Mouse (Mus musculus): ENCODE measurements around the gene Pdlim3. TPM values are rescaled to one million over a fixed set of nuclear protein-coding genes. Genes with fewer than 3 reads are reported as not detected.
A peak's percentile ranks its signal among the peaks of the same experiment; 100 is the strongest.

Gene Pdlim3
- polyA plus RNA-seq, 1 experiment from 2014 or later, result 23.7 TPM

DNA sequence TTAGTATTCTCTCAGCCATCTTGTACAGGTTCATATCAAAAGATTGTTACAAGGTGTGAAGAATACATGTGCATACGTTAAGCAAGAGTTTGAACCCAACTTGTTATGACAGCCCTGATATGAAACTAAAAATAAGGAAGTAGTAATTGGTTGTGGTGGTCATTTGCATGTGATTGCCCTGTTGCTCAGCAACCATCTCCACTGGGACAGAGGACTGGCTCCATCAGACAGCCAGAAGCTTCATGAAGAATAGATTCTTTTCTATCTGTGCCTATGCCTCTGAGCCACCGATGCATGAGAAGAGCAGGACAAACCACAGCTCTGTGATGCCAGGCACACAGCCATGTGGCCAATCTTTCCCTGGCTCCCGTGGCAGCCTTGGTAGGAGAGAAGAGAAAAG, 14.5 kb downstream of the Pdlim3 start:
- no peak for ATAC-seq (replicated peaks; ENCODE audit: low FRiP score, low read depth)
- no peak overlapping the region for H3K9ac ChIP-seq (ENCODE audit: low read depth, low read length)
- no peaks in the 10 kb centered on the region for H3K27me3 ChIP-seq (ENCODE audit: insufficient read depth, low read length)
- no peaks in the 10 kb centered on the region for H3K36me3 ChIP-seq (ENCODE audit: insufficient read depth, low read length)
- no peak overlapping the region for H3K4me2 ChIP-seq (ENCODE audit: low read length)
- no peak overlapping the region for H3K4me3 ChIP-seq (replicated peaks; ENCODE audit: low read depth, low read length)
- no peak for DNase-seq (ENCODE audit: low spot score)
- TF ChIP-seq CTCF (IDR thresholded peaks at IDR 0.05; ENCODE audit: low read depth), result no peak
- no peak overlapping the region for H3K27ac ChIP-seq
- no peaks in the 10 kb centered on the region for H3K9me3 ChIP-seq (replicated peaks; ENCODE audit: low read length)
- 87% methylated on average over 3 of the region's 3 CpGs for WGBS
- no peaks in the 10 kb centered on the region for H3K4me1 ChIP-seq (replicated peaks; ENCODE audit: insufficient read depth, low read length)

DNA sequence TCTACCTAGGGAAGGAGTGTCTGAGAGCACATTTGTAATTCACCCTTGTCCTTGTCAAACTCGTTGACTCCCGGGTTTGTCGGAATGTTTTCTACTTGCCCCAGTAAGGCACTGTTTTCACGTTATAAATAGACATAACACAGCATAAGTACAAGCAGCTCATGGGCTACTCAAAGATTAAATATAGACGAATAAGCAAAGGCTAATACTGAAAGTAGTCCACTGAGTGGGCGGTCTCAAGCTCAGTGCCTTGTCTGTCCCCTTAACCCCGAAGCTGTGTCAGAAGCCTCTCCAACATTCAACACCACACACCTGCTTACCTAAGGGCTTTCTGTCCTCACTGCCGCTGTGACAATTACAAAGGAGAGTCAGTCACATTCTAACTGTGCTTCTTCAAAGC, 16.4 kb downstream of the Pdlim3 start:
- Histone ChIP-seq H3K27me3 (ENCODE audit: insufficient read depth, low read length) (no peaks in the 10 kb centered on the region), H3K9ac (ENCODE audit: low read depth, low read length) (no peak overlapping the region), H3K9me3 (replicated peaks; ENCODE audit: low read length) (no peaks in the 10 kb centered on the region), H3K36me3 (ENCODE audit: insufficient read depth, low read length) (no peaks in the 10 kb centered on the region), H3K4me3 (replicated peaks; ENCODE audit: low read depth, low read length) (no peak overlapping the region), H3K4me2 (ENCODE audit: low read length) (no peak overlapping the region), H3K4me1 (replicated peaks; ENCODE audit: insufficient read depth, low read length) (no peaks in the 10 kb centered on the region), H3K27ac (no peak overlapping the region)
- no peak for ATAC-seq (replicated peaks; ENCODE audit: low FRiP score, low read depth)
- 71% methylated on average over 8 of the region's 8 CpGs for WGBS
- no peak for DNase-seq (ENCODE audit: low spot score)
- TF ChIP-seq CTCF (IDR thresholded peaks at IDR 0.05; ENCODE audit: low read depth), result no peak

- Histone ChIP-seq H3K4me3 (replicated peaks; ENCODE audit: low read depth, low read length) (no peak overlapping the region), H3K4me2 (ENCODE audit: low read length) (no peak overlapping the region), H3K9ac (ENCODE audit: low read depth, low read length) (no peak overlapping the region), H3K9me3 (replicated peaks; ENCODE audit: low read length) (no peaks in the 10 kb centered on the region), H3K4me1 (replicated peaks; ENCODE audit: insufficient read depth, low read length) (no peaks in the 10 kb centered on the region), H3K27me3 (ENCODE audit: insufficient read depth, low read length) (no peaks in the 10 kb centered on the region), H3K36me3 (ENCODE audit: insufficient read depth, low read length) (no peaks in the 10 kb centered on the region), H3K27ac (no peak overlapping the region)
- no peak for TF ChIP-seq CTCF (IDR thresholded peaks at IDR 0.05; ENCODE audit: low read depth)
- WGBS, result 35% methylated on average over 3 of the region's 3 CpGs
- DNase-seq (ENCODE audit: low spot score) (no peak), ATAC-seq (replicated peaks; ENCODE audit: low FRiP score, low read depth) (no peak)
Observed at GRCm38 (mm10) chr8:45903659-45904058, 18.4 kb downstream of the Pdlim3 start.

- no peaks in the 10 kb centered on the region for H3K36me3 ChIP-seq (ENCODE audit: insufficient read depth, low read length)
Observed at GRCm38 (mm10) chr8:45905591-45906250, 20.5 kb downstream of the Pdlim3 start.

GRCm38 (mm10) chr8:45906251-45906619, 21.0 kb downstream of the Pdlim3 start:
- TF ChIP-seq CTCF (IDR thresholded peaks at IDR 0.05; ENCODE audit: low read depth), result no peak
- H3K4me3 ChIP-seq (replicated peaks; ENCODE audit: low read depth, low read length), result no peak overlapping the region
- H3K27me3 ChIP-seq (ENCODE audit: insufficient read depth, low read length), result no peaks in the 10 kb centered on the region
- H3K9me3 ChIP-seq (replicated peaks; ENCODE audit: low read length), result no peaks in the 10 kb centered on the region
- ATAC-seq (replicated peaks; ENCODE audit: low FRiP score, low read depth) (no peak), DNase-seq (ENCODE audit: low spot score) (no peak)
- H3K36me3 ChIP-seq (ENCODE audit: insufficient read depth, low read length), result no peaks in the 10 kb centered on the region
- no peak overlapping the region for H3K4me2 ChIP-seq (ENCODE audit: low read length)
- no peaks in the 10 kb centered on the region for H3K4me1 ChIP-seq (replicated peaks; ENCODE audit: insufficient read depth, low read length)
- H3K9ac ChIP-seq (ENCODE audit: low read depth, low read length), result no peak overlapping the region
- WGBS, result 85% methylated on average over 4 of the region's 4 CpGs
- H3K27ac ChIP-seq, result no peak overlapping the region

More at GRCm38 (mm10) chr8:45905591-45906250, 20.5 kb downstream of the Pdlim3 start:
- no peaks in the 10 kb centered on the region for H3K27me3 ChIP-seq (ENCODE audit: insufficient read depth, low read length)
- ATAC-seq (replicated peaks; ENCODE audit: low FRiP score, low read depth), result no peak
- TF ChIP-seq CTCF (IDR thresholded peaks at IDR 0.05; ENCODE audit: low read depth), result no peak
- H3K9me3 ChIP-seq (replicated peaks; ENCODE audit: low read length), result no peaks in the 10 kb centered on the region
- H3K4me1 ChIP-seq (replicated peaks; ENCODE audit: insufficient read depth, low read length), result no peaks in the 10 kb centered on the region
- no peak overlapping the region for H3K27ac ChIP-seq
- 74% methylated on average over 7 of the region's 7 CpGs for WGBS
- no peak overlapping the region for H3K9ac ChIP-seq (ENCODE audit: low read depth, low read length)
- no peak overlapping the region for H3K4me2 ChIP-seq (ENCODE audit: low read length)
- H3K4me3 ChIP-seq (replicated peaks; ENCODE audit: low read depth, low read length), result no peak overlapping the region
- DNase-seq (ENCODE audit: low spot score), result no peak

DNA sequence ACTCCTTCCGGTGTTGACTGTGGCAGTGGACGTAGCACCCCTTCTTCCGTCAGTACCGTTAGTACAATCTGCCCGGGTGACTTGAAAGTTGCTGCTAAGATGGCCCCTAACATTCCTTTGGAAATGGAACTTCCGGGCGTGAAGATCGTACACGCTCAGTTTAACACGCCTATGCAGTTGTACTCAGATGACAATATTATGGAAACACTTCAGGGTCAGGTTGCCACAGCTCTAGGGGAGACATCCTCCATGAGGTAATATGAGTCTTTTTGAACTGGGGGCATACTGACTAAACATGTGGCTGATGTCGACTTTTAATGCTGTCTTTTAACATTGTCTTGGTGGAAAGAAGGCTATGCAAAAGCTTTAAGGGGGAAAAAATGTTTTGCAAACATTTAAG, 28.4 kb downstream of the Pdlim3 start:
- no peak for TF ChIP-seq CTCF (IDR thresholded peaks at IDR 0.05; ENCODE audit: low read depth)
- ATAC-seq (replicated peaks; ENCODE audit: low FRiP score, low read depth) (peak; percentile 55; the same call in 1 of the 2 replicates), DNase-seq (ENCODE audit: low spot score) (peak; percentile 70)
- Histone ChIP-seq H3K4me2 (ENCODE audit: low read length) (peak overlapping the region; percentile 31; the same call in 1 of the 2 replicates), H3K4me3 (replicated peaks; ENCODE audit: low read depth, low read length) (no peak overlapping the region), H3K9me3 (replicated peaks; ENCODE audit: low read length) (no peaks in the 10 kb centered on the region), H3K27me3 (ENCODE audit: insufficient read depth, low read length) (no peaks in the 10 kb centered on the region), H3K9ac (ENCODE audit: low read depth, low read length) (no peak overlapping the region), H3K36me3 (ENCODE audit: insufficient read depth, low read length) (no peaks in the 10 kb centered on the region), H3K27ac (peak overlapping the region; percentile 68; the same call in 1 of the 2 replicates), H3K4me1 (replicated peaks; ENCODE audit: insufficient read depth, low read length) (peaks cover 5% of the 10 kb centered on the region; the same call in 1 of the 2 replicates)
- WGBS, result 47% methylated on average over 11 of the region's 11 CpGs
